Mouse (Mus musculus): ENCODE results near the gene Heyl. TPM values are rescaled to one million over a fixed set of nuclear protein-coding genes. Genes with fewer than 3 reads are reported as not detected.

The Heyl gene
- polyA plus RNA-seq, 1 experiment from 2014 or later = 6.9 TPM

DNA sequence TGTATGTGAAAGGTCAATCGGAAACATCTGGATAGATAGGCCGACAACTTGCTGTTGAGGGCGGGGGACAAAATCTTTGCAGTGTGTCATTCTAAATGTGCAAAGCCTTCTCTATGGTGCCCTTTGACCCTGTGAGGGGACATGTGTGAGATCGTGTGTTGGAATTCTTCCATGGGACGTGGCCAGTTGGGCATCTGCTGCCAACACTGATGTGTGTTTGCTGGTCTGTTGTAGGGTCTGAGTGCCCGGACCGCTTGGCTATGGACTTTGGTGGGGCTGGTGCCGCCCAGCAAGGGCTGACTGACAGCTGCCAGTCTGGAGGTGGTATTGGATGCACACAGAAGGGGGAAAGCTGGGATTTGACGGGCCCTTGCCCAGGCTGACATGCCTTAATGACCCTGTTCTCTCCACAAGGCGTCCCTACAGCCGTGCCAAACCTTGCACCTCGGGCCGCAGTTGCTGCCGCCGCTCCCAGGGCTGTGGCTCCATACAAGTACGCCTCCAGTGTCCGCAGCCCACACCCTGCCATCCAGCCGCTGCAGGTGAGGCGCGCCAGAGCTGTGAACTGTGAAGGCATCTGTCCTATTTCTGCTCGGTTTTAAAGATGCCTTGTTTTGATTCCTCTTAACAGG is 62.3 kb downstream of the Heyl start:
- no peaks in the 10 kb centered on the region for H3K9me3 ChIP-seq
- no peaks in the 10 kb centered on the region for H3K27me3 ChIP-seq (replicated peaks)
- H3K4me2 ChIP-seq = no peak overlapping the region
- ATAC-seq (replicated peaks) = no peak
- no peak overlapping the region for H3K9ac ChIP-seq
- H3K4me3 ChIP-seq = no peak overlapping the region
- peaks cover 73% of the 10 kb centered on the region for H3K36me3 ChIP-seq (replicated peaks)
- WGBS = 94% methylated on average over 21 of the region's 21 CpGs
- no peak overlapping the region for H3K27ac ChIP-seq
- no peaks in the 10 kb centered on the region for H3K4me1 ChIP-seq

DNA sequence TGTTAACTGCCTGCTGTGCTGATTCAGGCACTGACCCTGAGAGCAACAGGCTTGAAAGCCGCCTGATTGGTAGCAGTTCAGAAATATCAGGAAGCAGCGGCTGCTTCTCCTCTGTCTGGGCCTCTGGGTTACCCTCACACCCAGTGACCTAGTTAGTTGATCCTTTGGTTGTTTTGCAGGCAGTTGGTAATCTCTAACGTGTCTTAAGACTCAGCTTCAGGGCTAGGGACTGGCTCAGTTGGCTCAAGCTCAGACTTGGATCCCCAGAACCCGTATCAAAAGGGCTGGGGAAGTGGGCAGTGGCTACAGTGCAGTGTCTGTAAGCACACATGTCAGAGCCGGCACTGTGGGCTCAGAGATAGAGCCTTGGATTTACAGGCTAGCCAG is 62.8 kb downstream of the Heyl start:
- no peak overlapping the region for H3K4me3 ChIP-seq
- WGBS = 94% methylated on average over 5 of the region's 5 CpGs
- peaks cover 69% of the 10 kb centered on the region for H3K36me3 ChIP-seq (replicated peaks)
- no peaks in the 10 kb centered on the region for H3K4me1 ChIP-seq
- no peaks in the 10 kb centered on the region for H3K27me3 ChIP-seq (replicated peaks)
- no peak overlapping the region for H3K27ac ChIP-seq
- H3K9me3 ChIP-seq = no peaks in the 10 kb centered on the region
- no peak overlapping the region for H3K9ac ChIP-seq
- no peak for ATAC-seq (replicated peaks)
- H3K4me2 ChIP-seq = no peak overlapping the region

GRCm38 (mm10) chr4:123297195-123297960 is 64.0 kb downstream of the Heyl start:
- ATAC-seq (replicated peaks) = no peak
- Histone ChIP-seq H3K27me3 (replicated peaks) (no peaks in the 10 kb centered on the region), H3K4me2 (no peak overlapping the region), H3K27ac (no peak overlapping the region), H3K9me3 (no peaks in the 10 kb centered on the region), H3K4me1 (no peaks in the 10 kb centered on the region), H3K36me3 (replicated peaks) (peaks cover 57% of the 10 kb centered on the region), H3K9ac (no peak overlapping the region), H3K4me3 (no peak overlapping the region)
- WGBS = 90% methylated on average over 22 of the region's 22 CpGs

- no peak overlapping the region for H3K4me2 ChIP-seq
- peaks cover 48% of the 10 kb centered on the region for H3K36me3 ChIP-seq (replicated peaks)
- no peak overlapping the region for H3K9ac ChIP-seq
- no peak for ATAC-seq (replicated peaks)
- no peak overlapping the region for H3K4me3 ChIP-seq
- no peaks in the 10 kb centered on the region for H3K27me3 ChIP-seq (replicated peaks)
- 94% methylated on average over 4 of the region's 4 CpGs for WGBS
- no peaks in the 10 kb centered on the region for H3K4me1 ChIP-seq
- no peak overlapping the region for H3K27ac ChIP-seq
- H3K9me3 ChIP-seq = no peaks in the 10 kb centered on the region
Observed at GRCm38 (mm10) chr4:123298226-123298625, 64.9 kb downstream of the Heyl start.

GRCm38 (mm10) chr4:123298980-123299670 is 65.8 kb downstream of the Heyl start:
- Histone ChIP-seq H3K4me3 (no peak overlapping the region), H3K4me1 (no peaks in the 10 kb centered on the region), H3K27ac (no peak overlapping the region), H3K4me2 (no peak overlapping the region), H3K36me3 (replicated peaks) (peaks cover 45% of the 10 kb centered on the region), H3K27me3 (replicated peaks) (no peaks in the 10 kb centered on the region), H3K9ac (no peak overlapping the region), H3K9me3 (no peaks in the 10 kb centered on the region)
- ATAC-seq (replicated peaks) = no peak
- WGBS = 96% methylated on average over 11 of the region's 11 CpGs

Other genes with a start within 250 kb of the Heyl start
- gene Mycl, start 237.9 kb upstream of the Heyl start, polyA plus RNA-seq (2015; fragmentation: Nextera tagmentation; extraction: Ambion mirVana) = 83.1 and 86.7 TPM in 2 replicates
- gene Trit1, start 217.0 kb upstream of the Heyl start, polyA plus RNA-seq (2015; fragmentation: Nextera tagmentation; extraction: Ambion mirVana) = 25.3 and 25.8 TPM in 2 replicates
- gene Bmp8b, start 128.4 kb upstream of the Heyl start, polyA plus RNA-seq (2015; fragmentation: Nextera tagmentation; extraction: Ambion mirVana) = 0.36 and 0.56 TPM in 2 replicates
- 0.25 and 0.66 TPM in 2 replicates for gene Oxct2b, start 117.3 kb upstream of the Heyl start, polyA plus RNA-seq (2015; fragmentation: Nextera tagmentation; extraction: Ambion mirVana)
- 55.5 and 55.6 TPM in 2 replicates for gene Ppie, start 93.6 kb upstream of the Heyl start, polyA plus RNA-seq (2015; fragmentation: Nextera tagmentation; extraction: Ambion mirVana)
- 48.0 and 52.8 TPM in 2 replicates for gene Hpcal4, start 50.3 kb upstream of the Heyl start, polyA plus RNA-seq (2015; fragmentation: Nextera tagmentation; extraction: Ambion mirVana)
- gene Nt5c1a, start 32.1 kb upstream of the Heyl start, polyA plus RNA-seq (2015; fragmentation: Nextera tagmentation; extraction: Ambion mirVana) = 0.32 TPM in 1 of 2 replicates, not detected in the other
- 30.5 and 31.8 TPM in 2 replicates for gene Pabpc4, start 28.8 kb downstream of the Heyl start, polyA plus RNA-seq (2015; fragmentation: Nextera tagmentation; extraction: Ambion mirVana)
- 0.26 TPM in 1 of 2 replicates, not detected in the other for gene Oxct2a, start 90.1 kb downstream of the Heyl start, polyA plus RNA-seq (2015; fragmentation: Nextera tagmentation; extraction: Ambion mirVana)
- gene Bmp8a, start 109.7 kb downstream of the Heyl start, polyA plus RNA-seq (2015; fragmentation: Nextera tagmentation; extraction: Ambion mirVana) = 0.46 TPM in 1 of 2 replicates, not detected in the other

All from midbrain, embryonic 15.5 days (tissue).